Mouse (Mus musculus) kidney, postnatal 25 days (tissue): ENCODE data around the gene Wipf2.
"Not testable (repeated sequence)": the region's sequence is repeated elsewhere in the genome, so short reads cannot be mapped to it uniquely, and the experiment has no call there.

ENCODE experiments used
- DNase-seq, 2 experiments: peaks; one replicate each; pipeline ENCODE4 v3.0.0; 2021; ENCODE audit warnings: mixed read lengths in 2 of 2

Wipf2 gene

GRCm38 (mm10) chr11:98910415-98910814 is 47.0 kb downstream of the Wipf2 start:
- no peak for DNase-seq

GRCm38 (mm10) chr11:98911498-98911897 is 48.1 kb downstream of the Wipf2 start:
- no peak for DNase-seq

- no peak for DNase-seq
These were observed 50.8 kb downstream of the Wipf2 start for GRCm38 (mm10) chr11:98914196-98914595.

GRCm38 (mm10) chr11:98916376-98916775 is 52.9 kb downstream of the Wipf2 start:
- DNase-seq: peak in 1 of 2 experiments; percentile 51

DNA sequence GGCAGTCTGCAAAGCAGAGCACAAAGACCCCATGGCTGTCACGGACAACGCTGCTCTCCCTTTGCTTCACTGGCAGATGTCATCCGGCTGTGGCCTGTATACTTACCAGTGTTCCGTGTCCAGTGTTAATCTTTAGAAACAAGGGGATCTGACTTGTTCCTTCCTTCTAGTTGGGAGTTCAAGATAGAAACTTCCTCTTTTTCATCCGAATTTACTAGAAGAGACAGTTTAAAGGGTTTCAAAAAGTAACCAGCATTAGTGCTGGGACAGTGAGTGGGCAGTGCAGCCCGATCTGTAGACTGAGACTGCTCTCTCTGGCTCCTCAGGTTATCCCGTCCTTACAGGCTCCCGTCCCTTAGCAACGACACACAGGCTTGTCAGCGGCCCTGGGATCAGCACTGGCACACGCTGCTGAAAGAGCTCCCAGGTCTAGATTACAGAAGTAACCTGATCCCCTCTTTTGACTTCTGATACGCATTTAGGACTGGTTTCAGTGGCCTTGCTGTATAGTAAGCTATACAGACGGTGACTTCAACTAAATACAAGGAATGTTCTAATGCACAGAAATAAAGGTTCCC is 54.1 kb downstream of the Wipf2 start:
- no peak for DNase-seq

DNA sequence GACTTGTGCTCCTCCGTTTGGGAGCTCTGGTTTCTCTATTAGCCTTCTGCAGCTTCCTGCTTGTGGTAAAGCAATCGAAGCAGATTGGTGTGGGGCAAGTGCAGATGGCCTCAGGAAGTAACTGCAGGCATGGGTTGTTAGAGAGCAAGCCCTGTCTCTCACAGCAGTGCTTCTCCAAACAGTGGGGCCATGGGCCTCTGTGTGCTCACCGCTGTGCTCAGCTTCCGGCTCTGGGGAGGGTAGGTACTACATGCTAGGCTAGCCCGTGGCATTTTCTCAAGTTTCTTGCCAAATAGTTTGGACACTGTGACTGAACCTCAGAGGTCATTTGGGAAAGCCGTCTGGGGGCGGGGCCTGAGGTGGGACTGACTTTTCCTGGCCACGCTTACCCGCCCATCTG is 54.8 kb downstream of the Wipf2 start:
- peak; percentile 43 to 73 for DNase-seq

GRCm38 (mm10) chr11:98919009-98919408 is 55.6 kb downstream of the Wipf2 start:
- no peak for DNase-seq

- DNase-seq: peak; percentile 61 to 72
These were observed 58.4 kb downstream of the Wipf2 start for GRCm38 (mm10) chr11:98921813-98922212.

- peak; percentile 59 to 75 for DNase-seq
These were observed 58.9 kb downstream of the Wipf2 start for GRCm38 (mm10) chr11:98922307-98922706.

DNA sequence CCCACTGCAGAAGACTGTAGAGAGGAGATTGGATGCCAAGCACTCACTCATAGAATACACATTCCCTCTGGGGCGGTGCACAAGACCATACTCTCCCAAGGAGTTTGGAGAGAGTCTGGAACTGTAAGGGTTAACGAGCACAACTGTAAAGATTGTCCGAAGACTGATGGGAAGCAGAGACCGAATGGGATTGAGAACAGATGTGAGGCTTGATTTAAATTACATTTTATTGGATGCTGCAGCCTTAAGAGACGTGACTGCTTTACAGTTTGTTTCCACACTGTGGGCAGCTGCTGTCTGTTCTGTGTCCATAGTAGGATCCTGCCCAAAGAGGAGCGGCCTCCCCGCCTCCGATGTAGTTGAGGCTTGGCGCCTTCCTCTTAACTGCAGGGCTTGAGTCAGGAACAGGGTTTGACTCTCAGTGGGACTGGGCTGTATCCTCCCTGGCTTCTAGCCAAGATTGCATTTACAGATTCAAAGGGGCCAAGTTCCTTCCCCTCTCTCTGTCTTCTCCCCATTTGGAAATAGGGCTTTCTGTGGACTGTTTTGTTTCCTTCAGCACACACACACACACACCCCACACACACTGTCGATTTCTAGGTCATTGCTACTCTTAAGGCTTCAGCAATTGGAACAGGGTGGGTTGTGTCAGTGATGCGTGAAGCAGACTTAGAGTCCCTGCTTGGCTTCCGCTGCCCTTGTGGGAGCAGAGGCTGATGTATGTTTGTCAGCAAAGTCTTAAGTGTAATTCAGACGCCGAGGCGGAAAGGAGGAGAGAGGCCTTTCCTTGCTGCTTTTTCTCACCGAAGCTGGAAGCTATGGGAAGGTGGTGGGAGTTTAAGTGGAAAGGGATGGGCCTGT is 59.6 kb downstream of the Wipf2 start:
- not testable (repeated sequence) for DNase-seq

DNA sequence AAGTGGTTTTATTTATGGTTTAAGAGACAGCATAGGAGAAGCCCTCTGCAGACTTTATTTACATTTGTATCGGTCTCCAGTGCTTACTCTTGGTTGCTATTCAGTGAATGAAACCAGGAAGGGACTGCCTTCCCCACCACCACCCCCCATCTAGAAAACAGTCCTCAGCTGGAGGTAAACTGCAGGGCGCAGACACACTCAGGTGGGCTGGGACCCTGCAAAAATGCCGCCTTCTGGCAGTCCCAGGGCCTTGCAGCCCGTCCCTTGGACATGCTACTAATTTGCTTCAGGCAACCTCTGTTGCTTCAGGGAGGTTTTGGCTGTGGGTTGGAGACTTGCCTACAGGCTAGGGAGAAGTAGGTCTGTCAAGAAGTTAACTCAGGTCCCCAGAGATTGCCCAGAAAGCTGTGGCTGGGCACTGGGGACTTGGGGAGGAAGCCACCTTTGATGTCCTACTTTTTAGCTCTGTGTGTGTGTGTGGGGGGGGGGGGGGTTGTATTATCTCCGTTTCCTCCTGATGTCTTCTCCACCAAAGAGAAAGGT is 61.3 kb downstream of the Wipf2 start:
- no peak for DNase-seq

GRCm38 (mm10) chr11:98925265-98925721 is 61.9 kb downstream of the Wipf2 start:
- peak; percentile 65 to 69 for DNase-seq

GRCm38 (mm10) chr11:98925868-98926311 is 62.5 kb downstream of the Wipf2 start:
- peak; percentile 52 to 73 for DNase-seq

DNA sequence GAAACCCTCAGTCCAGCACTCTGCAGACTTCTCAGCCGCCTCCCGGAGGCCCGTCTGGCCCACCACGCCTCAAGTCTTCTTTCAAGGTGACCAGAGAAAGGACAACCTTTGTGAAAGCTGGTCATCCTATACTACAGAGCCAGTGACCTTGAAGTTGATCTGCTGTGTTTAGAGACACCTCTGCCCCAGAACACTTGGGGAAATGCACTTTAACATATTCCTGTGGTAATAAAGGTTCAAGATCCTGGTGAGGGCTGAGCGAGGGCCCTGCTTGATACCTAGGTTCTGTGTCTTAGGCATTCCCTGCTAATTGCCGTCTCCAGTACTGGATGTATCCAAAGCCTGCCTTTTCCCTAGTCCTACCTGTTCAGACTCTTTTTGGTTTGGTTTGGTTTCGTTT is 63.1 kb downstream of the Wipf2 start:
- no peak for DNase-seq

DNA sequence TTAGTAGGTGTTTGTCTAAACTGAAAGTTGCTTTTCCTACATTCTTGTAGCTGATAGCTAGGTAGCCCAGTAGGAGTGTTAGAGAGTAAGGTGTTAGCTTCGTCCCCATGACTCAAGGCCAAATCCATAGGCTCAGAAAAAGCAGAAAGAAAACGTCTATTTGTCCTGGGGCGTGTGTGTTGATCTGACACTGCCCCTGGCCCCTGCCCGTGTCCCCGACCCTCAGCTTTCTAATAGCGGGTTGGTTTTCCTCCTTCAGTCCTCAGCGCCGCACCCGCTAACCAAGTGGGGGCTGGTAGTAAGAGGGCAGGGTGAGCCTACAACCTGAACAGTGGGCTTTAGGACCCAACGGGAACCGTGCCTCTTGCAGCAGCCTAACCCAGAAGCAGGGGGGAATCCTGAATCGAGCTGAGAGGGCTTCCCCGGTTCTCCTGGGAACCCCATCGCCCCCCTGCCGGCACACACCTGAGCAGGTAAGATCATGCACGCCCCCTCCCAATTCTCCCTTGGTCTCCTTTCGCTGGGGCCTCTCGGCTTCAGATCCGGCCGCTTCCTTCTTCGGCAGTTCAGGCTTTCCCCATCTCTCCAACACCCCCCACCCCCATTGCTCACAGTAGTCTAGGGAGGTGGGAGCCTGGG is 64.1 kb downstream of the Wipf2 start, which contains the start of gene Rara:
TSS of gene Rara (plus strand) at position 381 of the 639 bp plus-strand sequence.
- DNase-seq: peak in 1 of 2 experiments; percentile 44

DNA sequence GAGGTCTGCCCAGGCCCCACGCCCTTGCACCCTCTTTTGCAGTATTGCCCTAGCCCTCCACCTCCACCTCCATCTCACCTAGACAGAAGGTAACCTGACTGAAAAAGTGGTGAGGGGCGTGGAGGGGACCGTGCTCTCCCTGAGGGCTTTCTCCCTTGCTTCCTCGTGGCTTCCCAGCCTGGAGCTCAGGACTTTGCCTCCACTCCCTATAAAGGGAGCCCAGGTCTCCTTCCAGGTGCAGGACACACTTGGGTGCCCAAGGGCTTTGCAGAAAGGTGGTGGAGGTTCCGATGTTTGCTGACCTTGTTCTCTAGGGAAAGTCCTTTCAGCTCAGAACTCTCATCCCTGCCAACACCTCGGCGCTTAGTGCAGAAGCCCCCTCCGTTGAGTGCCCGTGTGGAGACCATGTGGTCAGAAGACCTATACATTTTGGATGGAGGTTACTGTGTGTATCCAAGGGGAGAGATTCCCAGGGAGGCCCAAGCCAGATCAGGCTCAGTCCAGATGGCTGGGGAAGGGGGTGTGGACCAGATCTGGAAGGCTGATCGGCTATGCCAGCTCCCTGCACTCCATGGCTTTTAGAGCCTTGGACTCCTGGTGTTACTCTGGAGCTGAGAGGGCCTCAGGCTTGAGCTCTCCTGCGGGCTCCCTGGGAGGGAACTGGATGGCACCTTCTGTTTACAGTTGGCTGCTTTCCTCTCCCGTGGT is 64.9 kb downstream of the Wipf2 start:
- DNase-seq: peak; percentile 44 to 74

DNA sequence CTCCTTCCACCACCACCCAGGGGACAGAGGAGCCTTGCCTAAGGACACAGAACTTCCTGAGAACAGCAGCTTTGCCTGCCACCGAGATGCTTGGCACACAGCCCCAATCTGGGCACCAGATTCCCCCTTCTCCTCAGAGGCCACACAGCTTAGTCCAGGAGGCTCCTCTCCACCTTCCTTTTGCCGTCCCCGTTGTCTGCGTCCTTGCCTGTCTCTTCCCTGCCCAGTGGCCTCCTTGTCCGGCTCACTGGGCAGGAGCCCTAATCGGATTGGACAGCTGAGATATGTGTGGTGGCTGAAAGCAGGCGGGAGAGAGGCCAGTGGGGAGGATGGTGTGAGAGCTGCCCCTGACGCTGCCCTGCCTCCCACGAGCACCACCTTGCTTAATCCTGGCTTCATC is 66.1 kb downstream of the Wipf2 start:
- DNase-seq: peak in 1 of 2 experiments; percentile 54

DNA sequence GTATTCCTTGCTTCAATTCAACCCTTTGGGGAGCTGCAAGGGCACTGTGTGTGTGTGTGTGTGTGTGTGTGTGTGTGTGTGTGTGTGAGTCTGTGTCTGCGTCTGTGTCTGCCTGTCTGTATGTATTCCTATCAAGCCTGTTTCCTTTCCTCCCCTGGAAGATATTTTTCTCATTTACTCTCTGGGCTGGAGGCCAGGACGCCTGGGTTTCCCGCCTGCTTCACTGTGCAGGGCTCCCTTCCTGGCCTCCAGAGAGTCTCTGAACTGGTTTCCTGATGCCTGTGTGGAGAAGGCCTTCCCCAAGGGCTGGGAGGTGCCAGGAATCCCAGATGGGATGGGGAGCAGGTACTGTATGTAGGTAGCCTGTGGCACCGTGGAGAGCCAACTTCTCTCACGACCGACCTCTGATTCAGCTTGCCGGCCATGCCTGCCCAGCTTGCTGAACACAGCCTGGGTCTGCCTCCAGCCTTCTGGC is 66.7 kb downstream of the Wipf2 start:
- no peak for DNase-seq

- DNase-seq: peak; percentile 28 to 63
These were observed 67.5 kb downstream of the Wipf2 start for GRCm38 (mm10) chr11:98930773-98931512.

GRCm38 (mm10) chr11:98931513-98932292 is 68.3 kb downstream of the Wipf2 start:
- DNase-seq: peak; percentile 53 to 59
